Mouse (Mus musculus): ENCODE data around the gene Cnmd.
A peak's percentile ranks its signal among the peaks of the same experiment; 100 is the strongest.

Cnmd gene

GRCm38 (mm10) chr14:79662001-79662400, at the start of gene Cnmd:
Cnmd (minus strand) TSS chr14:79662170.
- no peak for DNase-seq (ENCODE audit: low spot score)

- DNase-seq (ENCODE audit: low spot score) = no peak
Measured at GRCm38 (mm10) chr14:79711301-79711700, 49.3 kb upstream of the Cnmd start.

- no peak for DNase-seq (ENCODE audit: low spot score)
Measured at GRCm38 (mm10) chr14:79703523-79704172, 41.7 kb upstream of the Cnmd start.

- no peak for DNase-seq (ENCODE audit: low spot score)
Measured at GRCm38 (mm10) chr14:79701606-79702005, 39.6 kb upstream of the Cnmd start.

GRCm38 (mm10) chr14:79701054-79701453, 39.1 kb upstream of the Cnmd start:
- no peak for DNase-seq (ENCODE audit: low spot score)

GRCm38 (mm10) chr14:79699381-79699780, 37.4 kb upstream of the Cnmd start:
- DNase-seq (ENCODE audit: low spot score) = no peak

GRCm38 (mm10) chr14:79690068-79690844, 28.3 kb upstream of the Cnmd start:
- no peak for DNase-seq (ENCODE audit: low spot score)

- DNase-seq (ENCODE audit: low spot score) = no peak
Measured at GRCm38 (mm10) chr14:79680652-79681051, 18.7 kb upstream of the Cnmd start.

GRCm38 (mm10) chr14:79677891-79678687, 16.1 kb upstream of the Cnmd start:
- DNase-seq (ENCODE audit: low spot score) = no peak

GRCm38 (mm10) chr14:79677108-79677753, 15.3 kb upstream of the Cnmd start:
- no peak for DNase-seq (ENCODE audit: low spot score)

- no peak for DNase-seq (ENCODE audit: low spot score)
Measured at GRCm38 (mm10) chr14:79673083-79674013, 11.4 kb upstream of the Cnmd start.

- DNase-seq (ENCODE audit: low spot score) = no peak
Measured at GRCm38 (mm10) chr14:79672567-79672966, 10.6 kb upstream of the Cnmd start.

GRCm38 (mm10) chr14:79671008-79671407, 9.0 kb upstream of the Cnmd start:
- no peak for DNase-seq (ENCODE audit: low spot score)

GRCm38 (mm10) chr14:79661005-79661917, 709 bp downstream of the Cnmd start:
- peak; percentile 53 for DNase-seq (ENCODE audit: low spot score)

- DNase-seq (ENCODE audit: low spot score) = no peak
Measured at GRCm38 (mm10) chr14:79660467-79660866, 1.5 kb downstream of the Cnmd start.

GRCm38 (mm10) chr14:79658748-79659508, 3.0 kb downstream of the Cnmd start:
- no peak for DNase-seq (ENCODE audit: low spot score)

- peak; percentile 66 for DNase-seq (ENCODE audit: low spot score)
Measured at GRCm38 (mm10) chr14:79658286-79658685, 3.7 kb downstream of the Cnmd start.

- DNase-seq (ENCODE audit: low spot score) = no peak
Measured at GRCm38 (mm10) chr14:79652654-79653053, 9.3 kb downstream of the Cnmd start.

GRCm38 (mm10) chr14:79649680-79650079, 12.3 kb downstream of the Cnmd start:
- no peak for DNase-seq (ENCODE audit: low spot score)

Data from layer of hippocampus, adult 11-12 months (tissue).